Mouse (Mus musculus) E14TG2a.4 (cell line): ENCODE results near the gene Tomt.

Source experiments
- CTCF ChIP-seq: conservative IDR thresholded peaks from 2 replicates; pipeline ENCODE4 v1.5.1; 2014; ENCODE audit warnings: low read length
- NANOG ChIP-seq: IDR thresholded peaks from 2 replicates; pipeline ENCODE4 v1.6.1; 2014; ENCODE audit warnings: borderline replicate concordance, low read length, mixed read lengths
- POU5F1 ChIP-seq: IDR thresholded peaks from 2 replicates; pipeline ENCODE4 v1.6.1; 2014; ENCODE audit warnings: low read length, borderline replicate concordance

DNA sequence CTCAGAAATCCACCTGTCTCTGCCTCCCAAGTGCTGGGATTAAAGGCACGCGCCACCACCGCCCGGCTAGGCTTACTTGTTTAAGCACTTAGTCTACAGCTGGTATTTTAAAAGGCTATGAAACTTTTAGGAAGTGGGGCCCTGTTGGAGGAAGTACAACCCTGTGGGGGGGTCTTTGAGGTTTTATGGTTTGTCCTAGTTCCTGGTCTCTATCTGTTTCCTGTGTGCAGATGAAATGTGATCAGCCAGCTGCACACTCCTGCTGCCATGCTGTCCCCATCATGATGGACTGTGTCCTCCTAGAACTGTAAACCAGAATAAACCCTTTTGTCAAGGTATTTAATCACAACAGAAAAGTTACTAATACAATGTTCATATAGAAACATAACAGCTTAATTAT is 22.0 kb downstream of the Tomt start:
- TF ChIP-seq CTCF (no peak), NANOG (no peak), POU5F1 (no peak)
